Mouse (Mus musculus): ENCODE measurements around the gene Sae1. TPM values are rescaled to one million over a fixed set of nuclear protein-coding genes. Genes with fewer than 3 reads are reported as not detected.

Sae1 gene
- total RNA-seq, 2 experiments from 2014 or later, result 105 to 120 TPM

DNA sequence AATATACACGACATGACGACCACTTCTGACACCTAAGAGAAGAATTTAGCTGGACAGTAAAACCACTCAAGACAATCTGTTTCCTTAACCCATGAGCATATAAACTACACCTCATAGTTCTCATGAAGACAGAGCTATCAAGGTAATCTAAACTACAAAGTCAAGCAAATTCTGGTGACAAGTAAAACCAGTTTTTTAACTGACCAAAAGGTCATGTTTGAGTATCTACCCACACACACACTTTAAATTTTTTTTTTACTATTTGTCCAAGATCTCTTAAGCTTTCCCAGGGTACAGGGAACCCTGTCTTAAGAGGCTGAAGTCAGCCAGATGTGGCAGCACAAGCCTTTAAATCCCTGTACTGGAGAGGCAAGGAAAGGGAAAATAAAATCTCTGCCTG, 18.8 kb downstream of the Sae1 start:
- intact Hi-C loops (cut with DNase I), result no loop called here
- no peak for DNase-seq (ENCODE audit: low spot score in 2 of 2)

DNA sequence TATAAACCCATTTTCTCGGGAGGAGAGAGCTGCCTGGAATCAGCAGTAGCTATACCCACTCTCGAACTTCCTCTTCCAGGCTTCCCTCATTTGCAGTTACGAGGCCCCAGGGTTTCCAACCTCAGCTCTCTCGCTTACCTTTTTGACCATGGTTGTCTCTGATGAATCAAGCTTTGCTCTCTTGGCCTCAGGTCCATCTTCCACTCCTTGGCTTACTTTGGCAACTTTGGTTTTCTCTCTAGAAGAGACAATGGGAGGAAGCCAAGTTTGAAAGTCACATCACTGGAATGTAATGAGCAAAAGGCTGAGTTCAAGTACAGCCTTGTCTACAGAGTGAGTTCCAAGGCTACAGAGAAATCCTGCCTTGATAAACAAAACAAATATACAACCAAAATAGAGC, 20.9 kb downstream of the Sae1 start:
- DNase-seq (ENCODE audit: low spot score in 2 of 2), result no peak
- intact Hi-C loops (cut with DNase I), result no loop called here

DNA sequence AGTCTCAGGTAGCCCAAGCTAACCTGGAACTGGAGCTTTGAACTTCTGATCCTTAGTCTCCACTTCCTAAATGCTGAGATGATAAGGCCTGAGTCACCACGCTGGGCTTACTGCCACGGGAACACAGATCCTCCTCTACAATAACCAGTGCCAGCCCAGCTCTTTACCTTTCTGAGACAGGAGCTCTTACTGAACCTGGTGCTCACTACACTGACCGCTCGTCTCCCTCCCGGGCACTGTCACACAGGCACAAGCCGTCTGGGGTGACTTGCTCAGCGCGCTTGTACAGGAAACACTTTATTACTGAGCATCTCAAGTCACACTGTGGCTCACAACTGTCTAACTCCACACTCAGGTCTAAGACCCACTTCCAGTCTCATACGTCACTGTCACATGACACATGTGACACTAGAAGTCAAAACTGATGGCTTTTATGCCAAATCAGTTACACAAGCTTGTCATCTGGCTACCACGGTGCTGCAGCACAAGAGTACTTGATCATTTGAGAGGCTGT, 21.4 kb downstream of the Sae1 start:
- no peak for DNase-seq (ENCODE audit: low spot score in 2 of 2)
- intact Hi-C loops (cut with DNase I), result no loop called here

DNA sequence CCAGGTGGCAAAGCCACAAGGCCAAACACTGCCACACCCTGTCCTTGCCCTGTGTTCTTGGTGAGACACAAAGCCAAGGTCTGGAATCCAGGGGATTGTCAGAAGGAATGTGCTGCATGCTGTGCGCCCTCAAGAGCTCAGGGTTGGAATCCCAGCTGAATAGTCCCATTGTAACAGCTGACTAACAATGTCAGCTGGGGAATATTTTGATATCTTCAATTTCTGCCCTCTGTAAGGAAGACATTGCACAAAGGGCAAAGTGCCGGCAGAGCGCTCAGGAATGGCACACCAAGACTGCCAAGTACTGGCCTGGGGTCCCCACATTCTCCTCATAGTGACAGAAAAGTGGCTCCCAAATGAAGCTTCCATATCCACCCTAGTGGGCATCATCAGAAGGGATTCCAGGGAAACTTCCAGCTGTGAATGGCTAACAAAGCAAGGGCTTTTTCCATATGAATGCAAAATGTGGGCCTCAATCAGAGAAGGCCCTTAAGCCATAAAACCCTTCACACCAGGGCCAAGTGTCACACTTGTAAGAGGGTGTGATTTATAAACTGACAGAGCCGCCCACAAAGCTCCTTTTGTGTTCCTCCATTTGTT, 22.6 kb downstream of the Sae1 start:
- no peak for DNase-seq (ENCODE audit: low spot score in 2 of 2)
- intact Hi-C loops (cut with DNase I), result no loop called here

DNA sequence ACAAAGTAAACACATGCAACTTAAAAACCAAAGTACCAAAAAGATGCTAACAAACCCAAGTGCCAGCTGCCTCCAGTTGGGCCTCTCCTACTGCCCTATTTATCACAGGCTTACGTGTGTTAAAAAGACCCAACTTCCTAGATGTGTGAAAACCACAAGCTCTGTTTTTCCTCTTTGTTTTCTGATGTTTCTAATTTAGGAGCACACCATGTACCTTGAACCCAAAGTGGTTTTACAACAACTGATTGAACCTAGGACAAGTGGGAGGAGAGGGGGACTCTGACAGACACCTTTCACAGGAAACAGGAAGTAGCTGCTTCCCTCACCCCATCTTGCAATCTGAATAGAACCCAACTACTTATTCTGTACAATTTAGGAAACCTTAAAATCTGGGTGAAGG, 23.3 kb downstream of the Sae1 start:
- no peak for DNase-seq (ENCODE audit: low spot score in 2 of 2)
- intact Hi-C loops (cut with DNase I), result no loop called here

DNA sequence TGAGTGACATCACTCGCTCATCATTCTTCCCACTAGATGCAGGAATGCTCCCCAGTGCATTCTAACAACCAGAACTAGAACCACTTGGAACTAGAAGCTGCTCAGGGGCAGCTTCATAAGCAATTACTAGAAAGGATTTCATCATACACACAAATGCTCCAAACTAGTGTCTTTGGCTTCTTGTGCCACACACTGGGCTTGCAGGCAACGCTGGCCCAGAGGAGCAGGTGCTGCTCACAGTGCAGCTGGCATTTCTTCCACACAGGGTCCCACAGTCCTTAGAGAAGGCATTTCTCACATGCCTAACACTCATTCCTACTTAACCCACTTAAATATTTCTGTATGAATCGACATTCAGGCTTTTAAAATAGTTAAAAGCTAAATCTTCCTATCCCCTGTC, 30.0 kb downstream of the Sae1 start:
- no peak for DNase-seq (ENCODE audit: low spot score in 2 of 2)
- intact Hi-C loops (cut with DNase I), result no loop called here

DNA sequence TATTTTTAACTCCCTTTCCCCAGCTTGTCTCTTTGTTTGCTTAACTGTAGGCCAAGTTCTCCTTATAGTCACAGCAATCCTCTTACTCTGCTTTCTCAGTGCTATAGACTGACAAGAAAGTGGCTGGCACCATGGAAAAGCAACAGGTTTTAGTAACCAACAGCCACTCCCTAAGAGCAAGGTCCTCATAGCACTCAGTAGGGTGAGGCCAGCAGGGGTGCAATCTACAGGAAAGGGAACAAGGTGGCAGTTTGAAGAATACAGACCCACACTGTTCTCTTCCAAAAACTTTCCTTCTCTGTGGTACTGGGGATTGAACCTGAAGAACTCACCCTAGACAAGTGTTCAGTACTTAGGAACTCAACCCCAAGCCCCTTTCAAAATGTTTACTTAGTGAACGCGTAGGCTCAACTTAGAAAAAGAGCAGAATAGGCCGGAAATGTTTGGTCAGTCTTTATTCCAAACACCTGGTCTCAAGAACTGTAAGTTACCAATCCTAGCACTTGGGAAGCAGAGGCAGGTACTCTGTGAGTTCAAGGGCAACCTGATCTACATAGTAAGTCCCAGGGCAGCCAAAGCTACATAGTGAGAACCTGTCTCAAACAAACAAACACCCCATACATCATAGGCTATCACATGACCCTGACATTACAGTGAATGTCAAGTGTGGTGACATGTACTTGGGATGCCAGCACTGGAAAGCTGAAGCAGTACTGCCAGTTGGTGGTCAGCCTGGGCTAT, 31.6 kb downstream of the Sae1 start:
- intact Hi-C loops (cut with DNase I), result no loop called here
- DNase-seq (ENCODE audit: low spot score in 2 of 2), result no peak

DNA sequence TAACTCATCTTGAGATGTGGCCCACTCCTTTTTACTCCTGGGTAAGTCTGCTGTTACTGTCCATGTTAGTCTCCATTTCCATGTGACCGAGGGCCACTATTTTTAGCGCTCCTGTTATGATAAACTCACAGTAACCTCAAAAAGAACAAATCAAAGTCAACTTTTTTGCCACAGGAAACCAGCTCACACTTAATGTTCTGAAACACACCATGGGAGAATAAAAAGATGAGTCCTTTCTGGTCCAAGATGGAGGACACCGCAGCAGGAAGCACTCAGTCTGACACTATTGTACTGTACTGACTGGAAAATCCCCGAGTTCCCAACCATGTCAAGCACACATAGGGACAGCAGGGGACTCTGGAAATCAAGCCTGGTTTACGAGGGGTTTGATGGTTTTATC, 37.6 kb downstream of the Sae1 start:
- intact Hi-C loops (cut with DNase I), result loop anchor here (10.0 kb wide), 1 partner anchor 155 kb away; no protein-coding TSS in a partner anchor
- DNase-seq (ENCODE audit: low spot score in 2 of 2), result no peak

DNA sequence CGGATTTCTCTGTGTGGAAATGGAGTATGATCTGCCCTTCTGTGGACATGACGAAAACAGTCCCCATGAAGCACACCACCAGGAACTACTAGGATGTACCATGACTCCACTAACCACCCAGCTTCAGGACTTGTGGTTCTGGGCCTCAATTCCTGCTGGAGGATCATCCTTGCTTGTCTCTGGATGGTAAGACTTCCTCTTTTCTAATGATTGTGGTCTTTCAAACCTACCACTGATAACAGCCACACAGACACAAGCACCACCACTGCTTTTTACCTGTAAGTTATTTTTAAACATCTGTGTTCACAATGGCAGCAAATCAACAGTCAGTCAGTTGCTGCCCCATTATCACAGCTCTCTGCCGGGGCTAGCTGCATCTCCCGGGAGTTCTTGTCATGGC, 42.3 kb downstream of the Sae1 start:
- intact Hi-C loops (cut with DNase I), result loop anchor here (10.0 kb wide), 1 partner anchor 150 kb away; no protein-coding TSS in a partner anchor
- no peak for DNase-seq (ENCODE audit: low spot score in 2 of 2)

DNA sequence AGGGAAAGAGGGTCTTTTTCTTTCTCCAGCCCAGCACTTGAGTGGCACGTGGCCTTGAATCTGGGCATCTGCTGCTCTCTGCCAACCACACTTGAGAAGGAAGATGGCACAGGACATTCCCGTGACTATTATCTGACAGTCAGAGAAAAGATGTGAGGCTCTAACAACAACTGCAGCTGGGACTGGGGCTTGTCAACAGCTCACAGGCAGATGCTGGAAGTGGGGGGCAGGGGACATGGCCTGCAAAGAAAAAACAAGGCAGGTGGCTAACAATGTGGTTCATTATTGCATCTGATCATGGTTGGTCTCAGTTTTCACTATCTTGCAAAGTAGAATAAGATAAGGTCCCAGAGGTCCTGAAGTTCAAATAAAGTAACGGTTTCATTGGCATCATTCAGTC, 43.0 kb downstream of the Sae1 start:
- intact Hi-C loops (cut with DNase I), result loop anchor here (10.0 kb wide), 1 partner anchor 150 kb away; no protein-coding TSS in a partner anchor
- no peak for DNase-seq (ENCODE audit: low spot score in 2 of 2)

DNA sequence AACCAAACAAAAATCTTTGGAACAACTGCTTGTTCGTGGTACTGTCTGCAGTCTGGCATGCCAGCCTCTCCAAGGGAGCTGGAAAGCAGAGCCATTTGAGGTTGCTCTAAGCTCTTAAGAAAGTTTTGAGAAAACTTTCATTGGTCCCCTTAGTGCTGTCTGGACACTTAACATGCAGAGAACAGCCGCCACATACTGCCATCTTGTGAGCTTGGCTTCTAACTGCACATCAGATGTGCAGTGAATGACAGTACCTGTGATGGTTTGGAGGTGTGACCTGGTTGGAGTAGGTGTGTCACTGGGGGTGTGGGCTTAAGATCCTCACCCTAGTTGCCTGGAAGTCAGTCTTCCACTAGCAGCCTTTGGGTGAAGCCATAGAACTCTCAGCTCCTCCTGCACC, 49.9 kb downstream of the Sae1 start:
- no peak for DNase-seq (ENCODE audit: low spot score in 2 of 2)
- intact Hi-C loops (cut with DNase I), result no loop called here

DNA sequence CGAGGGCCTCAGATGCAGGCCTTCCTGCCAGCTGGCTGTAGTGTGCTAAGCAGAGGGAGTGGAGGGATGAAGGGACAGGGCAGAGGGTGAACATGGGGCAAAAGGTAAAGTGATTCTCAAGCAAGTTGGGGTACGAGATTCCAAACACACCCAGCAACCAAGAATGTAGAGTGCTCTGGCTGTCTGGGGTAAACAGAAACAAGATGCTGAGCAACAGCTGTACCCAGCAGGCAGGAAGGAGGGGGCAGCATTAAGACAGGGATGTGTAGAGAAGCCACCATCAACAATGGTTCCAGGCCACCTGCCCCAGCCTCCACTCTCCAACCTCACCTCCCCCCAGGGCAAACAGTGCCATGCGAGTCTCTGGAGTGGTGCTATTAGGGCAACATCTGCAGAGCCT, 58.5 kb downstream of the Sae1 start:
- no peak for DNase-seq (ENCODE audit: low spot score in 2 of 2)
- intact Hi-C loops (cut with DNase I), result loop anchor here (5.0 kb wide), 1 partner anchor 37 kb away; no protein-coding TSS in a partner anchor

DNA sequence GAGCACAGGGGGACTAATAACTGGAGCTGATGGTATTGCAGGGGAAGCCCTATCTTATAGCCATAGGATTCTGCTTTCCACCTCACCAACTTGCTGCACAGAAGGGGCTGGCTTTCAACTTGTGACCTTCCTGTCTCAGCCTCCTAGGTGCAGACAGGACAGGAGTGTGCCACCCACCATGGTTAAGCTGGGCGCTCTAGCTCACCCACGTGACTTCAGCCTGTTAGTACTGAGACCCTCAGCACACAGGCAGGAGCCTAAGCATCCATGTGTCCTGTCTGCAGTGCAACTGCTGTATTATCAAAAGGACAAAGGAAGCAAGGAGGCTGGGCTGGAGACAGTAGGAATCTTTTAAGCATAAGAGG, 61.0 kb downstream of the Sae1 start:
- intact Hi-C loops (cut with DNase I), result loop anchor here (5.0 kb wide), 1 partner anchor 34 kb away; no protein-coding TSS in a partner anchor
- peak in 1 of 2 experiments; percentile 48 for DNase-seq (ENCODE audit: low spot score in 2 of 2)

DNA sequence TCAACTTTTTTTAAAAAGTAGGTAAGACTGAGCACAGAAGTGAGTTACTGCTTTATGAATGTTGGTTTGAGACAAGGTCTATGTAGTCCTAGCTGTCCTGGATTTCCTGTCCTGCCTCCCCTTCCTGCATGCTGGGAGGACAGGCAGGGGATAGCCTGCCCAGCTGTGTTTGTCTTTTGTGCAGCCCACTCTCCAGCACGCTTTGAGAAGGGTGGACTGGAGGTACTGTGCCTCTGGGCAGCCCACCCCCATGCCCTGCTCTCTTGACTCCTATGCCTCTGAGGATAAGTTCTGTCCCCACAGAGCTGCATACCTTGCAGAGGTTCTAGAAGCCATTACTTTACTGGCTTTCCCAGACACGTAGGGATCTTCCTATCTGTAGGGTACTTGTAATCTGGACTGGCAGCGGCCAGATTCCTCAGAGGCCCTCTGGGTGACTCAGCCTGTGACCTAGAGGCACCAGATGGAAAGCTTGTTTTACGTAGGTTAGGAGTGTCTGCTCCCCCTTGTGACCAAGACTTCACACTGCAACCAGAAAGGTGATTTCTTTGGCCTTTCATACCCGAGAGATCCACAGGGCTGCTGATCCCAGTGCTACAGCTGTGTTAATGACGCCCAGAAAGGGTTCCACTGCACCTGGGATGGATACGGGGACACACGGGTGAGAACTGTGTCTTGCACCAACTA, 61.5 kb downstream of the Sae1 start:
- intact Hi-C loops (cut with DNase I), result loop anchor here (5.0 kb wide), 1 partner anchor 34 kb away; no protein-coding TSS in a partner anchor
- peak in 1 of 2 experiments; percentile 55 for DNase-seq (ENCODE audit: low spot score in 2 of 2)

DNA sequence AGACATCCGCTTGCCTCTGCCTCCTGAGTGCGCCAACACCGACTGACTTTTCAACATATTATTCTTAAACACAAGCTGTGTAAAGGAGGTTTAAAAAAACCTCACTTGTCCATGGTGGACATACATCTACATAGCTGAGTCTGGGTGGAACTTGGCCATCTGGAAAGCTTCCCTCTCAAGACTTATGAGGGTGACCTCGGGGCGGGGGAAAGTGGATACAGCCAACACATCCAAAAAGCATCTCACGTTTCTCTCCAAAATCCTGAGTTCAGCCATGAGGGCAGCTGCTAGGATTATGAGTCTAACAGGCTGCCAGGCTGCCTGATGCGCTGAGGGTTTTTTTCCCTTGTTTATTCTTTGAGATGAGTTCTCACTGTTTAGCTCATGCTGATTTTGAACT, 62.9 kb downstream of the Sae1 start:
- intact Hi-C loops (cut with DNase I), result loop anchor here (5.0 kb wide), 1 partner anchor 32 kb away; no protein-coding TSS in a partner anchor
- no peak for DNase-seq (ENCODE audit: low spot score in 2 of 2)

DNA sequence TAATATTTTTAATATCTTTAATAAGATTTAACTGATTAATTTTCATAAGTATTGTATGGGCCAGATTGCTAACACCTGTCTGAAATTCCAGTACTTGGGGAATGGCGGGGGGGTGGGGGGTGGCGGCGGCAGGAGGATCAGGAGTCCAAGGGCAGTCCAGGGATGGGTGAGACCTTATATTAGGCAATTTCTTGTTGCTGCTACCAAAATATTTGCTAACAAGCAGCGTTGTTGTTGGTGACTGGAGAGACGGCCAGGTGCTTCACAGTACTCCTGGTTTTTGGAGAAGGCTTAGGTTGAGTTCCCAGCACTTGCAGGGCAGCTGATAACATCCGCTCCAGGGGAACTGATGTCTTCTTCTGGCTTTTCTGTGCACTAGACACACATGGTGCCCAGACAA, 67.1 kb downstream of the Sae1 start:
- intact Hi-C loops (cut with DNase I), result no loop called here
- DNase-seq (ENCODE audit: low spot score in 2 of 2), result no peak

DNA sequence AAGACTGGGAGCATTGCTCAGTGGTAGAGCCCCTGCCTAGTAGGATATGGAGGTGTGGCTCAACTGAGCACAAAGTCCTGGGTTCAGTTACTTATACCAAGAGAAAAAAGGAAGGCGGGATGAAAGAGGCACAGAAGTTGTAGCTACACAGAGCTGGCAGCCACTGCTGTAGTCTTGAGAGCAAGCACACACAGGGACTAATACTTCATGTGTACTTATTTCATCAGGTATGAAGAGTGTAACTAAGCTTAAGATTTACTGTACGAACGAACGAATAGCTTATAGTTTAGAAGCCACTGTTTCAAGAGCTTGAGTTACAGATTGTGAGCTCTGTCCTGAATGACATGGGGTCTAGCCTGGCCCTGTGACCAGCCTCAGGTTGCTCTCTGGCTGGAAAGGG, 68.4 kb downstream of the Sae1 start:
- no peak for DNase-seq (ENCODE audit: low spot score in 2 of 2)
- intact Hi-C loops (cut with DNase I), result no loop called here

DNA sequence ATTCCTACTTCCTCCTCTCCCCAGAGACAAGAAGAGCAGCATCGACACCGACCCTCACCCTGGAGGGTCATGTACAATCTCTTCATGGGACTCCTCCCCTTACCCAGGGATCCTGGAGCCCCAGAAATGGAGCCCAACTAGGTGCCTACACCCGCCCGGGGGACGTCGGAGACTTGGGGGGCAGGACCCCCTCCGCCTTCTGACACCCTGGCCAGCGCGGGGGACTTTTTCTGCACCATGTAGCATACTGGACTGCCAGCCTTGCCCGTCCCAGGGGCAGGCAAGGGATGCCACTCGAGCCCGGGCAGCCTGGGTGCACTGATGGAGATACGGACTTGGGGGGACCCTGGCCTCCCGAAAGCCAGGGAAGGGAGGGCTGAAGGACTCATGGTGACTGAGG, 70.5 kb downstream of the Sae1 start:
- intact Hi-C loops (cut with DNase I), result no loop called here
- no peak for DNase-seq (ENCODE audit: low spot score in 2 of 2)

DNA sequence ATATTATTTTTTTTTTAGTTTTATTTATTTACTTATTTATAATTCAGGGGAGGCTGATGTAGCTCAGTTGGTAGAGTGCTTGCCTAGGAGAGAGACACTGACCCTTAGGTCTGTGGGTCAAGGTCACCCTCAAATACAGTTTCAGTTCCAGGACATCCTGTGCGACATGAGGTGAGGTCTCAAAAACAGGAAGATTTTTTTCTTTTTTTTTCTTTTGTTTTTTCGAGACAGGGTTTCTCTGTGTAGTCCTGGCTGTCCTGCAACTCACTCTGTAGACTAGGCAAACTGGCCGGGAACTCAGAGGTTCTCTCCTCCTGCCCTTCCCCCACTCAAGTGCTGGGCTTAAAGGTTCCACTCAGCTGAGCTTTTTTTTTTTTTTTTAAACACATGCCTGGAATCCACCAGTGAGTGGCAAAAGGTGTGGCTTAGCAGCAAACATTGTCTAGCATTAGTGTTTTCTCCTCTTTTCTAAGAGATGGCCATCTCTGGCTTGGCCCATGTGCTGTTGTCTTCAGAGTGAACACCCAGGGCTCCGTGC, 72.3 kb downstream of the Sae1 start:
- no peak for DNase-seq (ENCODE audit: low spot score in 2 of 2)
- intact Hi-C loops (cut with DNase I), result no loop called here

DNA sequence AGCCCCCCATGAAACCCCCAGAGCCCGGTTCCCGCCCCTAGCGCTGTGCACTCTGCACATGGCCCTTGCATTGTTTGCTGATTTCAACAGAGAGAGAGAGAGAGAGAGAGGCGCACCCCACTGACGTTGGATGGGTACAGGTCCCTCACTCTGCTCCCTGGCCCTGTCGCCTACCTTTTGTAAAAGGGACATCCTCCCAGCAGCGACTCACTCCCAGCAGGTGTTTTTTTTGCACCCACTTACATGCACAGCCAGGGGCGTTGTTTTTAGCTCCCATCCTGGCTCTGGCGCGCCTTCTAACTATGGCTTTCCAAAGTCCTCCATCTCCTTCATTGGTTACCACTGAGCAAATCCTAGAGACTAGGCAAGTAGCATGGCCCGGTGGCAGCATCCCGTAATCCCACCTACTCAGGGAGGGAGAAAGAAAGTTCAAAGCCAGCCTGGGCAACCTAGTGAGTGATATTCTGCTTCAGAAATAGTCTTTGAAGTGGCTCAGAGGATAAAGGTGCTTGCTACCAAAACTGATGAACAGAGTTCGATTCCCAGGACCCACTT, 73.3 kb downstream of the Sae1 start:
- intact Hi-C loops (cut with DNase I), result no loop called here
- DNase-seq (ENCODE audit: low spot score in 2 of 2), result peak in 1 of 2 experiments; percentile 64
